Mouse (Mus musculus) mesoderm, embryonic 11.5 days (tissue): ENCODE results near the gene Plekha8.

ENCODE experiments used
- DNase-seq: peaks from one replicate; pipeline ENCODE4 v3.0.0-alpha.2; 2012; ENCODE audit warnings: low read depth, low spot score

Gene Plekha8

GRCm38 (mm10) chr6:54586175-54586574 is 8.7 kb upstream of the Plekha8 start:
- peak; percentile 49 for DNase-seq

- DNase-seq: no peak
Observed at GRCm38 (mm10) chr6:54586911-54587310, 8.0 kb upstream of the Plekha8 start.

- no peak for DNase-seq
Observed at GRCm38 (mm10) chr6:54587683-54588082, 7.2 kb upstream of the Plekha8 start.

GRCm38 (mm10) chr6:54588212-54588611 is 6.7 kb upstream of the Plekha8 start:
- DNase-seq: no peak

DNA sequence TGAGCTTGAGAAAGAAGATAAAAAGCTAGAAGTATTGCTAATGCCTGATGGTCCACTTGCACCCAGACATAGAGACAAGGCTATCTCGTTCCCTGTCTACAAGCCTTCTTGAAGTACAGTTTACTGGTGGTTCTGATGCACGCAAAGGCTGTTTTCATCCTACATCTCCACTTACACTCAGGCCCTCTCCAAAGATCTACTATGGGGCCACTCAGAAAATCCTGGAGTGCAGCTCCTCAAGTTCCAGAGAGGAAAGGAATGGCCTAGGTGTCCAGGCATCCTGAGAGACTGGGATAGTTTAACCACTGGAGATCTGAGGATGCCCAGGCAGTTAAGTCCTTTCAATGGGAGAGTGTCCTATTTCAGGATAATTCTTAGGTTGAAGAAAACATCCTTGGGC is 4.2 kb upstream of the Plekha8 start:
- no peak for DNase-seq

GRCm38 (mm10) chr6:54591778-54592177 is 3.1 kb upstream of the Plekha8 start:
- DNase-seq: no peak

GRCm38 (mm10) chr6:54592938-54593535 is 1.9 kb upstream of the Plekha8 start:
- DNase-seq: peak; percentile 89

- no peak for DNase-seq
Observed at GRCm38 (mm10) chr6:54593766-54594468, 994 bp upstream of the Plekha8 start.

GRCm38 (mm10) chr6:54595330-54595878 is 493 bp downstream of the Plekha8 start:
- DNase-seq: peak; percentile 30

- DNase-seq: no peak
Observed at GRCm38 (mm10) chr6:54597208-54597607, 2.3 kb downstream of the Plekha8 start, which contains the start of gene Fkbp14. Gene Fkbp14, minus strand, starts transcription at chr6:54597308.

- no peak for DNase-seq
Observed at GRCm38 (mm10) chr6:54597711-54598110, 2.8 kb downstream of the Plekha8 start.

DNA sequence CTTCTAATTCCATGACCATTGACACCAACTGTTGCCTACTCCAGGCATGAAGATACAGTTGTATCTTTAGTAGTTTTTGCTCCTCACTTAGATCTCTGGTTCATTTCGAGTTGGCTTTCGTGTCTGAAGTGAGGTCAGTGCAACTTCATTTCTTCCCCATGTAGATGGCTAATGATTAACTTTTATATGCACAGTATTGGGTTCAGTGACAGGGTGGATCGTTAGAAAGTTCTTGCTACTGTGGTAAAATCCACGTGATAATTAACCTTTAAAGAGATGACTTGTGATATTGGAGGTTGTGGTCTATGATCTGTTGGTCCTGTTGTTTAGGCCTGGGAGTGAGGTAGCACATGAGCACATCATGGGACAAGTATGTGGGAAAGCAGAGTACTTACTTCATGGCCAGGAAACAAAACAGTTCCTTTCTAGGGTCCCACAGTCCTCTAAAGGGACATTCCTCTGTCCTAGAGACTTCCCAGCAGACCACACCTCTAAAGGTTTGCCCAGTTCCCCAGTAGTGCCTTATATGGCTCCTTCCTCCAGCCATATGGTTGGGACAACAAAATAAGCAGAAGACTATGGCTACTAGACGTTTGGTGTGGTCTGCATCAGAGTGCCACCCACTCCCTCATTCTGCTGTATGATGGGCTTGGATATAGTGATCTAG is 5.9 kb downstream of the Plekha8 start:
- DNase-seq: no peak

GRCm38 (mm10) chr6:54602891-54603290 is 8.0 kb downstream of the Plekha8 start:
- no peak for DNase-seq

GRCm38 (mm10) chr6:54604001-54604715 is 9.2 kb downstream of the Plekha8 start:
- DNase-seq: no peak

GRCm38 (mm10) chr6:54606241-54606640 is 11.3 kb downstream of the Plekha8 start:
- no peak for DNase-seq

DNA sequence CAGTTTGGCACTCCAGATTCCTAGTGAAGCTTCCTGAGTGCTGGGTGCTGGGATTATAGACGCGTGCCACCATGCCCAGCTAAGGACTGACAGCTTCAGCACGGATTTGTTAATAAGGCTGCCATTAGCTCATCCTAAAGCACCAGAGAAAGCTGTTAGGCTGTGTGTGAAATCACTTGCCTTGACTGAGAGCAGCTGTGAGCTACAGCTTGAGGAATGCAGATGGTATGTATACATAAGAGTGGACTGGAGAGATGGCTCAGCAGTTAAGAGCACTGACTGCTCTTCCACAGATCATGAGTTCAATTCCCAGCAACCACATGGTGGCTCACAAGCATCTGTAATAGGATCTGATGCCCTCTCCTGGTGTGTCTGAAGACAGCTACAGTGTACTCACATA is 22.5 kb downstream of the Plekha8 start:
- DNase-seq: no peak

DNA sequence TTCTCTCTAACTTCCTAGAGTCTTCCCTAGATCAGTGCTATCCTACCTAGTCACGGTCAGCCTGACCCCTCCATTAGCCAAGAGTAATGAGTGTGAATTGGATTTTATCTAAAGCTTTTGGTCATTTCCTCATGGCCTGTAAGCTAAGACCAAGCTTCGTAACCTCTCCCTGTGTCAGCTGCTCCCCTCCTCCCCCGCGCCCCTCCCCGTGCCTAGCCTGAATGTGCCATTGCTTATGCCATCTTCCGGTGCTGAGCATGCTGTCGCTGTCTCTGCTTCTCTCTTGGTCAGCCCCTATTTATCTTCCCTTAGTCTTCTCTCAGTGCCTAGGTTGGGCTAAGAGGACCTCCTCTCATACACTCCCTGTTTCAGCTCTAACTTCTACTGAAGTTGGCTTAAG is 24.6 kb downstream of the Plekha8 start:
- no peak for DNase-seq

DNA sequence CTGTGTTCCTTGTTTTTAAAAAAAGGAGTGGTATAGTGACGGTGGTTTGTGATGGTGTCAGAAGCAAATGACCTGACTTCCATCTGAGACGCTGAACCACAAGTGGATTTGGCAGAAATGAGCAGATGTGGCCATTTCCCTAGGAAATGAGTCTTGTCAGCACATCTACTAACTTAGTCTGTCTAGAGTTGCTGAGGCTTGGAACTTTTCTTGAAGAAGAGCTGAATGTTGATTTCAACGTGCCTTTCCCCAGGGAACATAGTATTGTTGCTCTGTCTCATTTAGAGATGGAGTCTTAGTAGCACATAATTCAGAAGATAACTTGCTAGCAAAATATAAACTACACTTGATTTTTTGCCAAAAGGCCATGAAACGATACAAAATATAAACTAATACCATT is 25.4 kb downstream of the Plekha8 start:
- DNase-seq: no peak

GRCm38 (mm10) chr6:54628381-54628780 is 33.5 kb downstream of the Plekha8 start:
- DNase-seq: no peak

DNA sequence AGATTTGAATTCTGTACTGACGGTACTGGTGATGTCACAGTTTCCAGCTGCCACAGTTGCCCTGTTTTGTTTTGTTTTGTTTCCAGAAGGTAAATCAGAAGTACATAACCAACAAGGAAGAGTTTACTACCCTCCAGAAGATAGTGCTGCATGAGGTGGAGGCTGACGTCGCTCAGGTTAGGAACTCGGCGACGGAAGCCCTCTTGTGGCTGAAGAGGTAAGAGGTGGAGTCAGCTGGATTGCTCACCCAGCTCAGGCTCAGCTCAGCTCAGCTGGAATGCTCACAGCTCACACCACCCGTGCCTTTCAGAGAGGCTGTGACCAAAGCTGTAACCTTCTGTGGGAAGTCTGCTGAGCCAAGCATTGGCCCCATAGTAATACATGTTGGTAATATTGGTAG is 34.8 kb downstream of the Plekha8 start:
- peak; percentile 12 for DNase-seq

DNA sequence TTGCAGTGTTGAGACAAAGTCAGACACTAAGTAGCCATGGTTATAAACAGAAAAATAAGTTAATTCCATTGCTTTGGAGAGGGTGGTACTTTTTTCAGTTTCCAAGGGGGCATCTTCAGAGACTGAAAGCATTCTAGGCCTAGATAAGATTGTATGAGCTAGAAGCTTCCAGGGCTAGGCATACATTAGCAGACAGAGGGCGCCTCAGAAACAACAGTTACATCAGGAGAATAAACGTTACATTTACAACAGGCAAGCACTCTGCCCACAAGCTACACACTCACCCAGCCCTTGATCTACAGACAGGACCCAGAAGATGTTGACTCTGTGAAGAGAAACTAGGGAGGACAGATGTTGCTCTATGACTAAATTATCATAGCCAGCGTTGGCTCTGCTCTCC is 36.6 kb downstream of the Plekha8 start:
- DNase-seq: no peak

- no peak for DNase-seq
Observed at GRCm38 (mm10) chr6:54639877-54640276, 45.0 kb downstream of the Plekha8 start.
